Mouse (Mus musculus) embryo, embryonic 11 days (tissue): ENCODE results near the gene Lpar1.
A peak's percentile ranks its signal among the peaks of the same experiment; 100 is the strongest.

ENCODE experiments used
- DNase-seq: peaks from one replicate; pipeline ENCODE4 v3.0.0-alpha.2; 2015

Lpar1 gene

GRCm38 (mm10) chr4:58506539-58507527, 46.9 kb downstream of the Lpar1 start:
- no peak for DNase-seq

- DNase-seq, result no peak
These were observed 49.4 kb downstream of the Lpar1 start for GRCm38 (mm10) chr4:58504250-58504649.

- peak; percentile 63 for DNase-seq
These were observed 52.5 kb downstream of the Lpar1 start for GRCm38 (mm10) chr4:58501012-58501777.

- DNase-seq, result no peak
These were observed 53.9 kb downstream of the Lpar1 start for GRCm38 (mm10) chr4:58499831-58500230.

- no peak for DNase-seq
These were observed 54.5 kb downstream of the Lpar1 start for GRCm38 (mm10) chr4:58499241-58499640.

GRCm38 (mm10) chr4:58498734-58499133, 55.0 kb downstream of the Lpar1 start:
- no peak for DNase-seq

GRCm38 (mm10) chr4:58497284-58497683, 56.4 kb downstream of the Lpar1 start:
- no peak for DNase-seq

- no peak for DNase-seq
These were observed 57.0 kb downstream of the Lpar1 start for GRCm38 (mm10) chr4:58496743-58497142.

- no peak for DNase-seq
These were observed 62.0 kb downstream of the Lpar1 start for GRCm38 (mm10) chr4:58491742-58492141.

- DNase-seq, result no peak
These were observed 63.3 kb downstream of the Lpar1 start for GRCm38 (mm10) chr4:58490374-58490773.

- no peak for DNase-seq
These were observed 75.1 kb downstream of the Lpar1 start for GRCm38 (mm10) chr4:58478564-58478963.

- no peak for DNase-seq
These were observed 76.0 kb downstream of the Lpar1 start for GRCm38 (mm10) chr4:58477691-58478090.

GRCm38 (mm10) chr4:58471203-58471910, 82.3 kb downstream of the Lpar1 start:
- no peak for DNase-seq

- DNase-seq, result no peak
These were observed 83.8 kb downstream of the Lpar1 start for GRCm38 (mm10) chr4:58469651-58470592.

GRCm38 (mm10) chr4:58469035-58469434, 84.7 kb downstream of the Lpar1 start:
- DNase-seq, result no peak

- DNase-seq, result no peak
These were observed 88.1 kb downstream of the Lpar1 start for GRCm38 (mm10) chr4:58465586-58465985.

GRCm38 (mm10) chr4:58464390-58465164, 89.1 kb downstream of the Lpar1 start:
- DNase-seq, result no peak

GRCm38 (mm10) chr4:58462990-58463389, 90.7 kb downstream of the Lpar1 start:
- no peak for DNase-seq

- no peak for DNase-seq
These were observed 91.1 kb downstream of the Lpar1 start for GRCm38 (mm10) chr4:58462586-58462985.

GRCm38 (mm10) chr4:58453334-58453733, 100.4 kb downstream of the Lpar1 start:
- no peak for DNase-seq

- no peak for DNase-seq
These were observed 104.9 kb downstream of the Lpar1 start for GRCm38 (mm10) chr4:58448825-58449224.
